Mouse (Mus musculus) MEL-GATA-1-ER (cell line): ENCODE measurements around the gene Zc3h7b.

Experiments used
- DNase-seq: peaks from one replicate; pipeline ENCODE4 v3.0.0-alpha.2; 2012; ENCODE audit warnings: low read depth; ENCODE audit errors: extremely low read depth

The Zc3h7b gene

GRCm38 (mm10) chr15:81842275-81842674 is 97.4 kb downstream of the Zc3h7b start:
- DNase-seq: no peak

DNA sequence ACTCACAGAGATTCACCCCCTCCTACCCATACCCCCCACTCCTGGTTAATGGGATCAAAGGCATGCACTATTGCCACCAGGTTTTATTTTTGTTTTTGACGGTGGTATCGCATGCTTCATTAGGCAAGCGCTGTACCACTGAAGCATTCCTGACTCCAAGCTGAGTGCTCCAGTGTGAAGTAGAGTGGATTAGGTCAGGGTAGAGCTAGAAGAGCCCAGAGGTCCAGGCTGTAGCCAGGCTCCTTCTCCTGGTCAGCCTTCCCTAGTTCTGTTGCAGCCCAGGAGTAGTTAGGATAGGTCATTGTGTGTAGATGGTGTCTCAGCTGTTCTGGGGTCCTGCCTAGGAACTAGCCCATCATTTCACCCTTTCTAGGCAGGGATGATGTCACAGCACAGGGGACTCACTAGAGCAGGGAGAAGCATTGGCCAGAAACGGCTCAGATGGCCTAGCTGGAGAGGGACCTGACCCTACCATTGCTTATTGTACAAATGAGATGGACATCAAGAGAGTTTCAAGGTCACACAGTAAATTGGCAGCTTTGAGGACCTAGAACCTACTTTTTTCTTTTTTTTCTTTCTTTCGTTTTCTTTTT is 100.3 kb downstream of the Zc3h7b start:
- DNase-seq: no peak

DNA sequence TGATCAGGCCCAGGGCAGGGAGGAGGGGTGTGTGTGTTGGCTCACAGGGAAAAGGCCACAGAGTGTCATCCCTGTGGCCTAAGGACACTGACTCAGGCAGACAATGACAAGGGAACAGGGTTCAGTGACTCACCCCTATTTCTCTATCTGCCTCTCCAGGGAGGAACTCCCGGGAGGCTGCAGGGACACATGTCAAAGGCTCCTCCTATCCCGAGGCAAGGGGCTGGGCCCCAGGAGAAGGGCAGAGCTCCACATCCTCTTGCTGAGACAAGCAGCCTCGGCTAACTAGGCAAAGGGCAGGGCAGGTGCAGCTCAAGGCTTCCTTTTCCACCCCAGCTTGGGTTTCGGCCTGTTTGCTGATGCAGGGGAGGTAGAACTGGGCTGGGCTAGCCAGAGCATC is 100.9 kb downstream of the Zc3h7b start:
- DNase-seq: no peak
